Mouse (Mus musculus): ENCODE measurements around the gene Ltbp2. TPM values are rescaled to one million over a fixed set of nuclear protein-coding genes. Genes with fewer than 3 reads are reported as not detected.

The Ltbp2 gene
- 2.6 and 2.8 TPM in 2 replicates for polyA plus RNA-seq (2012; ENCODE audit: low replicate concordance)

GRCm38 (mm10) chr12:84876481-84877121 is at the start of gene Ltbp2:
Gene Ltbp2, minus strand, starts transcription at chr12:84876532.

GRCm38 (mm10) chr12:84772726-84773441 is 103.4 kb downstream of the Ltbp2 start, which contains the start of the genes Npc2 and Isca2:
Gene Npc2, minus strand, starts transcription at chr12:84773152.
Gene Isca2, plus strand, starts transcription at chr12:84773251.

Other genes starting within 250 kb of the Ltbp2 start
- not detected in 2 replicates for gene Vrtn, start 235.5 kb downstream of the Ltbp2 start, polyA plus RNA-seq (2012; ENCODE audit: low replicate concordance)
- gene Syndig1l, start 177.7 kb downstream of the Ltbp2 start, polyA plus RNA-seq (2012; ENCODE audit: low replicate concordance), result 0.14 and 2.6 TPM in 2 replicates
- gene Npc2, start 103.4 kb downstream of the Ltbp2 start, polyA plus RNA-seq (2012; ENCODE audit: low replicate concordance), result 5.7 and 183 TPM in 2 replicates
- gene Isca2, start 103.3 kb downstream of the Ltbp2 start, polyA plus RNA-seq (2012; ENCODE audit: low replicate concordance), result 33.6 and 73.2 TPM in 2 replicates
- 8.2 and 52.1 TPM in 2 replicates for gene Fcf1, start 94.4 kb upstream of the Ltbp2 start, polyA plus RNA-seq (2012; ENCODE audit: low replicate concordance)
- gene Arel1, start 94.4 kb upstream of the Ltbp2 start, polyA plus RNA-seq (2012; ENCODE audit: low replicate concordance), result 3.0 and 13.0 TPM in 2 replicates
- gene Ylpm1, start 119.8 kb upstream of the Ltbp2 start, polyA plus RNA-seq (2012; ENCODE audit: low replicate concordance), result 30.9 and 74.8 TPM in 2 replicates
- 4.8 and 9.4 TPM in 2 replicates for gene Prox2, start 234.2 kb upstream of the Ltbp2 start, polyA plus RNA-seq (2012; ENCODE audit: low replicate concordance)
- gene Dlst, start 234.3 kb upstream of the Ltbp2 start, polyA plus RNA-seq (2012; ENCODE audit: low replicate concordance), result 1,237 and 1,461 TPM in 2 replicates